Mouse (Mus musculus): Measurements from ENCODE around the gene Aknad1.

- TF ChIP-seq GATA1 (IDR thresholded peaks at IDR 0.05; ENCODE audit: low read length) (no peak), TAL1 (IDR thresholded peaks at IDR 0.05; ENCODE audit: low read length) (no peak)
These were observed 20.3 kb downstream of the Aknad1 start for GRCm38 (mm10) chr3:108759566-108760420.
